Mouse (Mus musculus): ENCODE results near the gene Glyctk.
"Not testable (repeated sequence)": the region's sequence is repeated elsewhere in the genome, so short reads cannot be mapped to it uniquely, and the experiment has no call there.

Gene Glyctk

GRCm38 (mm10) chr9:106176769-106177168, 18.8 kb upstream of the Glyctk start:
- DNase-seq (ENCODE audit: low spot score) = no peak

GRCm38 (mm10) chr9:106175552-106176200, 17.7 kb upstream of the Glyctk start:
- DNase-seq (ENCODE audit: low spot score) = no peak

- DNase-seq (ENCODE audit: low spot score) = no peak
Observed at GRCm38 (mm10) chr9:106173363-106173762, 15.4 kb upstream of the Glyctk start.

DNA sequence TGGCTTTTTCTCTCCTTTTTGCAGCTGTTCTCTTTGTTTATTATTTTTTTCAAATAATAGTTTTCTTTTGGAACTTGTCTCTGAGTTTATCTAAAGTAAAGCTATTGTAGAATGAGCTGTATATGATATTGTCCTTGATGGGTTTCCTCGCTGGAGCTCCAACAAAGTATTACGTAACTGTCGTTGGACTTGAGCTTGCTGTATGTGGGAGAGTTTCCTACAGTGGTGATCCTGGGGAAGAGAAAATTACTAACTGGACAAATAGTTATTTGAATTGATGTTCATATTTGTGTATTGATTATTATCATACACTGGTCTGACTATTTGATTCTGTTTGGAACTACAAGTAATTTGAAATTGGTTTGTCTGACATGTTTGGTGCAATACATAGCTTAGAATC, 14.6 kb upstream of the Glyctk start:
- DNase-seq (ENCODE audit: low spot score) = no peak

DNA sequence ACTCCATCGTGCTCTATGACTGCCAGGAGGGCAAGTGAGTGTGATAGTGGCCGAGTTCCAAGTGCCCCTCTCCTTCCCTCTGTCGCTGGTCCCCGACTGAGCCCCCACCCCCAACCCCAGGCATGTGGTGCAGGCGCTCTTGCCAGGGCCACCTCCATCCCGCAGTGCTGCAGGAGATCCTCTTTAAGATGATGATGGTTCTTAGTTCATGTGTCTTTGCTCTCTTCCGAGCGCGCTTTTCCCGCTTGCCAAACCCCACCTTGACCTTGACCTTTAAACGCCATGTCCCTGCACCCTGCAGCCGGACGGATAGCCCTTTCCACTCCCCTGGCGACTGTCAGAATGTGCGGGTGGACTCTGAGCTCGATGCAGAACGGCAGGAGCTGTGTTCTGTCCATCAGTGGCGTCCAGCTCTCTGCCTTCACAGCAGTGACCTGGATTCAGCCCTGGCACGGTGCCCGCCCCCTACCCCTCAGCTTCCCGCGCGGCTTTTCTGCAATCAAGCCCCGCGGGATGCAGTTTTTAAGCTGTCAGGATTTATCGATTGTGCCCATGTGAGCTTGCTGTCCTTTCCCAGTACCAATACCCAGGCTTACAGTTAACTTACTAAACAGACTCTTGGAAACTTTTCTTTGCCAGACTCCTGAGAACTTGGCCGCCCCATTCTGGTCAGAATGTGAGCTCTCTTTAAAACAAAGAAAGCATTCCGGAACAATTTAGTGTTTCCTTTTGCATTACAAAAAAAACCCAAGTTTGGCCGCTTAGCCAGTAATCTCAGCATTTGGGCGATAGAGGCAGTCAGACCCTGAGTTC, 13.6 kb upstream of the Glyctk start:
- peak; percentile 76 for DNase-seq (ENCODE audit: low spot score)

GRCm38 (mm10) chr9:106170556-106171345, 12.8 kb upstream of the Glyctk start, which contains the start of gene Wdr82:
Wdr82 (plus strand) TSS chr9:106170928.
- DNase-seq (ENCODE audit: low spot score) = peak; percentile 93

DNA sequence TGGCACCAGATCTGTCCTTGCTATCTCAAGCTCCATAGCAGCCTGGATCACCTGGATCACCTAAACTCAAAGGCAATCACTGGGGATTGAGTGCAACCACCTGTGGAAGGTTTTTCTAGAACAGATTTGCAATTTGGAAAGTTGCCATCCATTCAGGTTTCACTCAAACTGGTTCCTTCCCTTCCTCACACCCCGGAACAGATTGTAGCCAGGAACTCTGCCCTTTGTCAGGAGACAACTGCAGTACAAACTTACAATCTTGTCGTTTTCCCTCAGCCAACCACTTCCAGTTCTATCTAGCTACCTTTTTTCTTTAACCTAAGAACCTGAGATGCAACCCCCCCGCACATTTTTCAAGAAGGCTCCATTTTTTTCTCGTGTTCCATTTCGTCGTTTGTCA, 12.0 kb upstream of the Glyctk start:
- no peak for DNase-seq (ENCODE audit: low spot score)

GRCm38 (mm10) chr9:106169006-106169405, 11.1 kb upstream of the Glyctk start:
- not testable (repeated sequence) for DNase-seq (ENCODE audit: low spot score)

DNA sequence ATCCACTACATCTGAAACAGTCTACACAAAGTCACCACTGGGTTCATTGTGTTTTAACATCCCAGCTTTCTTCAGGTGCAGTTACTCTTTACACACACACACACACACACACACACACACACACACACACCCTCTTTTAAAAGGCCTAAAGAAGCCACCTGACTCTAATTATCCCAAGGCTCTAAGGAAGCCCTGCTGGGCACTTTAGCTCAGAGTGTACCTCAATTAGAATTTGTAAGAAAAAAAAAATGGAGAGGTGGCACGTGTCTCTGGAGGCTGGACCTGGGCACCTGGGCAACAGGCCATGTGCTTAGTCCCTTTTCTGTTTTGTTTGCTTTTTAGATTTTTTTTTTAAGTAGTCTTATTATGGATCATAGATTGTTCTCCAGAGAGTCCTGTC, 9.8 kb upstream of the Glyctk start:
- no peak for DNase-seq (ENCODE audit: low spot score)

- no peak for DNase-seq (ENCODE audit: low spot score)
Observed at GRCm38 (mm10) chr9:106167241-106167640, 9.3 kb upstream of the Glyctk start.

- no peak for DNase-seq (ENCODE audit: low spot score)
Observed at GRCm38 (mm10) chr9:106166709-106167108, 8.8 kb upstream of the Glyctk start.

DNA sequence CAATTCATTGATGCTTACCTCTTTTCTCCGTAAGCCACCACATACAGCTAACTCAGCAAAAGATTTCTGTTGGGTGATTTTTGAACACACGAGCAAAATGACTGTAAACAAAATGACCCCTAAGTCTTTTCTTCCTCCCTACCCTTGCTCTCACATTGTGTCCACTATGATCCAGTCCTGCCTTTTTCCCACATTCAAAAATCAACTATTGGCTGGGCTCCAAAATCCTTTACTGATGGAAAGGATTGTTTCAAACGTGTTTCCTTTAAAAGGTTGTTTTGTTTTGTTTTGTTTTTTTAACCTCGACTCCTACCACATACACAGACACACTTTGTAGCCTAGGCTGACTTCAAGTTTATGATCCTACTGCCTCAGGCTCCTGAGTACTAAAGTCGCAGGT, 2.5 kb upstream of the Glyctk start:
- no peak for DNase-seq (ENCODE audit: low spot score)

DNA sequence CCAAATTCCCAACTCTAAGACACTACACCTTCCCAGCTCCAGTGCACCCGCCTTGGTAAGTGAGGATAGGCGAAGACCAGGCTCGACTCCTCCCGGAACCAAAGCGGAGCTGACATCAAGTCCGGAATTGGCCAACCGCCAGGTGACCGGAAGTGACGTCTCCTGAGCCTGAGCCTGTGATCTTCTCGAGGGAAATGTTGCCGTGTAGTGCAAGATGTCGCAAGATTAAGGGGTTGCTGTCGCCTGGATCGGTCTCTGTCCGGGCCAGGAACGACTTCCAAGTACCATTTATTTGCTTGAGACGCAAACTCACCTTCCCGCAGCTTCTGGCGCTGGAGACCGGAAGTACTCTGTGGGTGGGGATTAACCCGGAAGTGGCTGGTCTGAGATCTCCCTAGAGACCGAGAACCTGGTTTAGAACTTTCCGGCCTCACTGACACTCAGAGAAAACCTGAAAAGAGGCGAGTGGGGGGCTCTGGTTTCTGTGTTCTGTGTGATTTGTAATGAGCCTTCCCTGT, 1.9 kb upstream of the Glyctk start:
- peak; percentile 92 for DNase-seq (ENCODE audit: low spot score)

DNA sequence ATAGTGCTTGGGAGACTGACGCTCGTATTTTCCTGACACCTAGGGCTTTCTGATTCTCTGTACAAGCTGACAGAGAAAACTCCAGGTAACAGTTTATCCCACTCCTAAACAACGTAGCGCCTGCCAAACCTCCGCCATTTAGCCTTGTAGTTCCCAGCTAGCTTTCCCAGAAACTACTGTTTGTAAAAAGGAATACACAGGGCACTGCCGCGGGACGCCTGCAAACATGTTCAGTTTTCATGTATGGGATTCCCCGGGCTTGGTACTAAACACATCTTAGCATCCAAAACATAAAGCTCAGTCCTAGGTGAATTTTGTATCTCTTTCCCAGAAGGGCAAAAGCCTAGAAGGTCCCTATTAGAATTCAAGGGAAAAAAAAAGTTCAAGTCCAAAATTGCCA, 1.3 kb upstream of the Glyctk start:
- DNase-seq (ENCODE audit: low spot score) = no peak

- no peak for DNase-seq (ENCODE audit: low spot score)
Observed at GRCm38 (mm10) chr9:106157623-106157925, 364 bp downstream of the Glyctk start.

GRCm38 (mm10) chr9:106156921-106157622, 866 bp downstream of the Glyctk start:
- no peak for DNase-seq (ENCODE audit: low spot score)

GRCm38 (mm10) chr9:106156419-106156818, 1.5 kb downstream of the Glyctk start:
- DNase-seq (ENCODE audit: low spot score) = peak; percentile 91

GRCm38 (mm10) chr9:106154106-106154505, 3.8 kb downstream of the Glyctk start:
- no peak for DNase-seq (ENCODE audit: low spot score)

GRCm38 (mm10) chr9:106149399-106149754, 8.6 kb downstream of the Glyctk start:
- DNase-seq (ENCODE audit: low spot score) = no peak

DNA sequence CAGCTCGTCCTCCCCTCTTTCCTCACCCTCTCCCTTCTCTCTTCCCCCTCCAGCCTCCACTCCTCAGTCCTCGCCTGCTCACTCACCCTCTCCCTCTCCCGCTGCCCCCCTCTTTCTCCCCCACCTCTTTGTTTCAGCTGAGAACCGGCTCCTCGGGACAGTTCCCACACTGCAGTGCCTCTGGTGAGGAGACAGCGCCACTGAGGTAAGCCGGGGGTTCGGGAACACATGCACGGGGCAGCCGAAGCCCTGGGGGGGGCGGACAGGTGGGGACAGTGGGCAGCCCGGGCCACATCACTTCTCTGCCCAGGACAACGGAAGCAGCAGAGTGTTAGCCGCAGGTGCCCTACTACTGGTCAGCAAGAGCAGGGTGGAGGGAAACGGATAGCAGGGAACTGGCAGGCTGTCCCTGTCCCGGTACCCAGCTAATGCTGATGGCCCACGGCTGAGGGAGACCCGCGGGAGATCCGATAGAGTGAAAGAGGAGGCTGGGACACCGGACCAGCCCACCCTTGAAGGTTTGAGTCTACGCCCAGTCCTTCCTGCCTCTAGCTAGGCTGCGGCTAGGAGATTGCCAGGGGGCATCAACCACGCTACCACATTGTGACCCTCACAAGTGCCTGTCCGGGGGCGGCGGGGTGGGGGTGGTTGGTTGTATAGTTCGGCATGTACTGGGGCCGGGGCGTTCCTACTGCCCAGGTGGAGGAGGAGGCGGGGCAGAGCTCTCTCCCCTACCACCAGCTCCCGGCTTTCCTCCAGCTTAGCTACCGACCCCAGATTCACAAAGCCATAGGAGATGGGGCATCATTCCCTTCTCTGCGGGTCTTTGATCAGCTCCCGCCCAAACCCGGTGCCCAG, 9.2 kb downstream of the Glyctk start:
- peak; percentile 66 for DNase-seq (ENCODE audit: low spot score)

DNA sequence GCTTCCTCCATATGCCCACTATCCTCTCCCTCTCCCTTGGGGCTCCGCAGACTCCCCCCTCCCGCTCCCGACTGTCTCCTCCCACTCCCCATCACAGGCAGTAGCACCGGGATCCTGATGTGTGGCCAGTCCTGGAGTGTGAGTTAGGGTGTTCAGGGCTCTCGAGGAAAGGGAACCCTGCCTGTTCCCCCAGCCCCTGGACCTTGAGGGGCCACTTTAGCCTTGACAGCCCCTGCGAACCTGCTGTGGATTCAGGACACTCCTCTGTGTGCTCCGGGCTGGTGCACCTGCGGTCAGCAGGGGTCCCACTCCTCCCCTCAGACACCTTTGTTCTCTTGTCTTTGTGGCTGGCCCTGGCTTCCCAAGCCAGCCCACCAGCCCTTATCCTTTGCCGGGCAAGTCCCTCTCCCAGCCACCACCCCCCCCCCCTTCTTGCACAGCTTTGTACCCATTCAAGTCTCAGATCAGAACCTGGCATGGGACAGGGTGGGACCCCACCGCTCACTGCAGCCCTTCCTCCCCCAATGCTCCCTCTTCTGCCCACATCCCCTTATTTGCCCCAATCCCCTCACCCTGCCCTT, 10.0 kb downstream of the Glyctk start:
- DNase-seq (ENCODE audit: low spot score) = peak; percentile 32

Data from retina, embryonic 14.5 days (tissue).